Mouse (Mus musculus) kidney, embryonic 16.5 days (tissue): ENCODE data around the gene Cers6. TPM values are rescaled to one million over a fixed set of nuclear protein-coding genes. Genes with fewer than 3 reads are reported as not detected.

Experiments
- ATAC-seq: fragments of 200-750 bp; cut with Nextera tagmentation; 2 replicates; pipeline ENCODE4 v1.8.0; 2017; ENCODE audit warnings: moderate TSS enrichment; ENCODE audit not compliant: low FRiP score, low TSS enrichment
- H3K27ac ChIP-seq: fragments of 300-500 bp; sonication (generic); 2 replicates; pipeline ENCODE4 v1.5.1; 2014; ENCODE audit warnings: low read length
- H3K27me3 ChIP-seq: fragments of 300-500 bp; sonication (generic); 2 replicates; pipeline ENCODE4 v1.6.1; 2014; ENCODE audit warnings: low read length, control low read depth, mixed read lengths; ENCODE audit not compliant: insufficient read depth
- H3K36me3 ChIP-seq: fragments of 300-500 bp; sonication (generic); 2 replicates; pipeline ENCODE4 v1.6.1; 2014; ENCODE audit warnings: low read length, control low read depth, mixed read lengths; ENCODE audit not compliant: insufficient read depth
- H3K4me1 ChIP-seq: fragments of 300-500 bp; sonication (generic); 2 replicates; pipeline ENCODE4 v1.6.1; 2014; ENCODE audit warnings: low read length, control low read depth, mixed read lengths; ENCODE audit not compliant: insufficient read depth
- H3K4me2 ChIP-seq: fragments of 300-500 bp; sonication (generic); replicated peaks from 2 replicates; pipeline ENCODE4 v1.6.1; 2014; ENCODE audit warnings: low read depth, low read length
- H3K4me3 ChIP-seq: fragments of 300-500 bp; sonication (generic); 2 replicates; pipeline ENCODE4 v1.5.1; 2014; ENCODE audit warnings: mild to moderate bottlenecking, low read length
- H3K9ac ChIP-seq: fragments of 300-500 bp; sonication (generic); replicated peaks from 2 replicates; pipeline ENCODE4 v1.6.1; 2014; ENCODE audit warnings: low read length
- H3K9me3 ChIP-seq: fragments of 300-500 bp; sonication (generic); 2 replicates; pipeline ENCODE4 v1.6.1; 2016; ENCODE audit warnings: low read length, control low read depth
- WGBS: fragments of 180-500 bp; shearing (Covaris S2); extraction: QIAGEN DNeasy Blood & Tissue Kit; methylation state at CpG from one replicate; pipeline ENCODE4 v1.1.7; 2014; 5-methylcytosine and 5-hydroxymethylcytosine counted together
- polyA plus RNA-seq: library from polyadenylated mRNA; unstranded; fragments of >200 nt; fragmentation: Nextera tagmentation; extraction: Ambion mirVana; gene quantifications from 2 replicates; pipeline ENCODE4 v1.2.1, GENCODE M21; 2015

Cers6 gene
- polyA plus RNA-seq, 1 experiment from 2014 or later = 29.2 TPM

DNA sequence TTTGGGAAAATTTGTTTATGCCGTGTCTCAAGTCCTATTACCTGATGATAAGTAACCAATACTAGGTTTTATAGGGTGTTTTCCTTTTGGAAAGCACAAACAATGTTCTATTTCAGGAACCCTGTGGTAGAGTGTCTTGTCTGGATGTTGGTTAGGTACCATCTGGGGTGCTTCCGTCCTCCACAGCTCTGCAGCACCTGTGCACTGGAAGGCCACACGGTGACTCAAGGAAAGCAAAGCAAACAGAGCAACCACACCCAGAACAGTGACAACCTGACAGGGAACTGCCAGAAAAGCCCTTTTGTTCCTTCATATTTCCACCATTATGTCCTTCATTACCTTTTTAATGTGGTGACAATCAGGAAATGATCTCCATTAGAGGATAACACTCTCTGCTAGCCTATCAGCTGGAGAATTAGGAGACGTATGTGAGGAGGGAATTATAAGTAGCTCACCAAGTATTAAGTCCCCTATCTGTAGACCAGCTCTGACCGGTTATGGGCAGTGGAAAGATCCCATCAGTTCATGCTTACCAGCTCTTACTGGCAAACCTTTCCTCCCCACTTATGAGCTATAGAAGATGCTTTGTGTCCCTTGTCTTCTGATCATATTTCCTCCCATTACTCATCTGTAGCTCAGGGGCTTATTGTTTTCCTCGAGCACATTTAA lies 158.7 kb downstream of the Cers6 start:
- no peaks in the 10 kb centered on the region for H3K4me1 ChIP-seq
- H3K36me3 ChIP-seq = no peaks in the 10 kb centered on the region
- ATAC-seq = no peak
- H3K27ac ChIP-seq = no peak overlapping the region
- H3K9me3 ChIP-seq = no peaks in the 10 kb centered on the region
- H3K9ac ChIP-seq = no peak overlapping the region
- no peaks in the 10 kb centered on the region for H3K27me3 ChIP-seq
- 80% methylated on average over 6 of the region's 6 CpGs for WGBS
- H3K4me2 ChIP-seq = no peak overlapping the region
- H3K4me3 ChIP-seq = no peak overlapping the region

DNA sequence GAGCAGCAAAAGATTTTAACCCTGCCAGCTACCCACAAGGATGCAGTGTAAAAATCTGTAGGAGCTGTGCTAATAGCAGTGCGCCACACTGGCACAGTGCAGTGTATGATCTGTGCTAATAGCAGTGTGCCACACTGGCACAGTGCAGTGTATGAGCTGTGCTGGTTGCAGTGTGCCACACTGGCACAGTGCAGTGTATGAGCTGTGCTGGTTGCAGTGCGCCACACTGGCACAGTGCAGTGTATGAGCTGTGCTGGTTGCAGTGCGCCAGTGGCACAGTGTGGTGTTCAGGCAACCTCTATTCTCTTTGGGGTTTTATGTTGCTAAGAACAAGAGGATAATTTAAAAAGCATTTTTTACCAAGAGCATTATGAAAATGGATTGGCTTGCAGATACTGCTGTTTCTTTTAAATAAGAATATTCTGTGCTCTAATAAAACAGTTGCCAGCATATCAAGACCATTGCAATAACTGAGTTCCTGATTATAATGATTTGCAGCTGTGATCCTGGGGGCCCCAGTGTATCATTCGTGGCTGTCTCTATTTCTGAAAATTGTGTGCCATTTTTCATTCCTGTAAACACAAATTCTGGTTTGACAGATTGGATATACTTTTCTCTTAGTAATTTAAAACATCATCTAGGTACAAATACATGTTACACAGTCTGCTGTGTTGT lies 159.5 kb downstream of the Cers6 start:
- ATAC-seq = no peak
- Histone ChIP-seq H3K9me3 (no peaks in the 10 kb centered on the region), H3K27ac (no peak overlapping the region), H3K27me3 (no peaks in the 10 kb centered on the region), H3K4me3 (no peak overlapping the region), H3K4me2 (no peak overlapping the region), H3K9ac (no peak overlapping the region), H3K36me3 (no peaks in the 10 kb centered on the region), H3K4me1 (no peaks in the 10 kb centered on the region)
- 87% methylated on average over 4 of the region's 4 CpGs for WGBS

DNA sequence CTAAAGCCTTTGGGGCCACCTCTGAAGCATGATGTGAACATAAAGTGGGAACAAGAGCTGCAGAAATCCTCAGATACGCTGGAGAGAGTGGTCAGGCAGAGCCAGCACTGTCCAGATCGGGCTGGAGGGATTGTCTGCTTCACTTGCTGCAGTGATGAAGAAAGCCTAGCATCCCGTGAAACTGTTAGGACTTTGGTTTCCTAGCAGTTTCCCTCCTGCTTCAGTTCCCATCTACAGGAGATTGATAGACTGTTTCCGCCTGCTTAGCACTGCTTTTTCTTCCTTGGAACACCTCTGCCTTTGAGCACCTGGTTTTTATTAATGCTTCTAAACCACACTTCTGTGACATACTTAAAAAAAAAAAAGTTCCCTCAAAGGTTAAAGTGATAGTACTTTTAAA lies 160.3 kb downstream of the Cers6 start:
- Histone ChIP-seq H3K27ac (no peak overlapping the region), H3K27me3 (no peaks in the 10 kb centered on the region), H3K4me3 (no peak overlapping the region), H3K36me3 (no peaks in the 10 kb centered on the region), H3K9ac (no peak overlapping the region), H3K4me1 (no peaks in the 10 kb centered on the region), H3K9me3 (no peaks in the 10 kb centered on the region), H3K4me2 (no peak overlapping the region)
- no peak for ATAC-seq
- 21% methylated on average over 4 of the region's 4 CpGs for WGBS

DNA sequence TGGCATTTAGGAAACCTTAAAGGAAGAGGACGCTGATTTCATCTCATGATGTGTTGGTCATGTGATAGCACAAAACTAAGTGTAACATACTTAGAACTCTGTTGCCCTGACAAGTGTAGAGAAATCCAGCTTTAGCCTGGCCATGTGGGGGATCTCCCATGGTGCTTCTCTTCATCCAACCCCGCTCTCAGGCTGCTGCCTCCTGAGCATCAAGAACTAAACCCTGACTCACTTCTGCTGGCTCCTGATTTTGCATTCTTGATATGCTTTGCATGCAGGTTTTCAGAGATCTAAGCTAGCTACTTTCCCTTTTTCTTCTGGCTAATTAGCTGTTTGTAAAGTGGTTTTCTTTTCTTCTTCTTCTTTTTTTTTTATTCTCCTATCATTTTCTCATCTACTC lies 163.6 kb downstream of the Cers6 start:
- Histone ChIP-seq H3K4me1 (no peaks in the 10 kb centered on the region), H3K27ac (no peak overlapping the region), H3K36me3 (no peaks in the 10 kb centered on the region), H3K4me2 (no peak overlapping the region), H3K4me3 (no peak overlapping the region), H3K9ac (no peak overlapping the region), H3K27me3 (no peaks in the 10 kb centered on the region), H3K9me3 (0 out of 2 replicates have a peak, but pooled peaks cover 8% of the 10 kb centered on the region)
- 92% methylated on average over 2 of the region's 2 CpGs for WGBS
- no peak for ATAC-seq

DNA sequence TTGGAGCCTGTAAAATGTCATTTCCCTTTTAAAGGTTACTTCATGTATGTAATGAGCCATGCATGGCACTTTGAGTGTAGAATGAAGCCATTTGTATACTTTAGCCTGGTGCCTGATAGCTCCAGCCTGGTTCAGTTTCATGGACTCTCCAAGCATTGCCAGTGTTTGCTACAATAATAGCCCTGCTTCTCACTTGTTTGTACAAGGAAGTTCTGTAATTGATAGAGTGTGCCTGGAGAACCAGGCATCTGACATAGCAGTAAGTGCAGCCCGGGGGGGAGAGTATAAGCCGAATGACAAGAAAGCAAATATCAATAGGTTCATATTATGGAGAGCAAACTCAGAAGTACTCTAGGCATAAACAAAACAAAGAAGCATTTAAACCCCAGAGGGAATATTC lies 171.3 kb downstream of the Cers6 start:
- 24% methylated on average over 2 of the region's 2 CpGs for WGBS
- ATAC-seq = no peak
- H3K4me2 ChIP-seq = no peak overlapping the region
- H3K36me3 ChIP-seq = no peaks in the 10 kb centered on the region
- no peak overlapping the region for H3K27ac ChIP-seq
- no peaks in the 10 kb centered on the region for H3K27me3 ChIP-seq
- no peak overlapping the region for H3K4me3 ChIP-seq
- 0 out of 2 replicates have a peak, but pooled peaks cover 8% of the 10 kb centered on the region for H3K9me3 ChIP-seq
- H3K4me1 ChIP-seq = peaks cover 3% of the 10 kb centered on the region; the same call in 1 of the 2 replicates
- H3K9ac ChIP-seq = no peak overlapping the region

DNA sequence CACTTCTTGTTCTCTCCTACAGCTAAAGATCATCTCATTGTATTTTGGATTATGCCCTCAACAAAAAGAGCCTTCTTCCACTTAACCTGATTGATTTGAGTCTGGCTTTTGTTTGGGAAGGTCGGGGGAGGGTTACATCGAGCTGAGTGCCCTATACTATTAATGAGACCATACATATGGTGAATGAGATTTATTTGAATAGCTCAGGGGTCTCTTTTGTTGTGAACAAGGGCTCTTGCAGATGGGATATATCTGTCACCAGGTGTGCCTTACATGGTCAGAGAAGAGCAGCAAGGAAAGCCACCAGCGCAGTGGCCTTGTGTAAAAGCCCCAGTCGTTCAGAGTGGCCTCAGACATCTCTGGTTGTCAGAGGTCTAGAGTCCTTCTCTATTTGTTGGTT lies 174.2 kb downstream of the Cers6 start:
- no peak overlapping the region for H3K4me3 ChIP-seq
- H3K9ac ChIP-seq = no peak overlapping the region
- no peaks in the 10 kb centered on the region for H3K9me3 ChIP-seq
- no peak overlapping the region for H3K4me2 ChIP-seq
- ATAC-seq = no peak
- WGBS = 49% methylated on average over 4 of the region's 4 CpGs
- peaks cover 3% of the 10 kb centered on the region; the same call in 1 of the 2 replicates for H3K4me1 ChIP-seq
- no peaks in the 10 kb centered on the region for H3K36me3 ChIP-seq
- H3K27me3 ChIP-seq = no peaks in the 10 kb centered on the region
- no peak overlapping the region for H3K27ac ChIP-seq

DNA sequence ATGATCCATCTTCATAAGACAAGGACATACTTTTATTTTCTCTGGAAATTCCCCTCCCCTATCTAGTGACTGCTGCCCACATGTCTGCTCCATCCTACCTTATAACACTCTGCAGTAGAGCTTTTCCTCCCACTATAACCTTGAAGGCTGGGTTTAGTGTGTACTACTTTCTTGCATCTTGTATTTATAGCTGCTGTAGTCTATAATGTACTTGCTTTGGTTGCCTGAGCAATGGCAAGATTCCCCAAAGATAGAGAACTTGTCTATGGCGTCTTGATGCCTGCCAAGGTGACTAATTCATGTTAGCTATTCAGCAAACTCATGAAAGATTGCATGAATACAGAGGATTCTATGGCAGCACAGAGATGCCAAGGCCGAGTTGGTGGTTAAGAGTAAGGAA lies 176.1 kb downstream of the Cers6 start:
- Histone ChIP-seq H3K9ac (no peak overlapping the region), H3K36me3 (no peaks in the 10 kb centered on the region), H3K27ac (no peak overlapping the region), H3K4me1 (peaks cover 3% of the 10 kb centered on the region; the same call in 1 of the 2 replicates), H3K4me2 (no peak overlapping the region), H3K27me3 (no peaks in the 10 kb centered on the region), H3K4me3 (no peak overlapping the region), H3K9me3 (no peaks in the 10 kb centered on the region)
- 85% methylated on average over 2 of the region's 2 CpGs for WGBS
- ATAC-seq = no peak

DNA sequence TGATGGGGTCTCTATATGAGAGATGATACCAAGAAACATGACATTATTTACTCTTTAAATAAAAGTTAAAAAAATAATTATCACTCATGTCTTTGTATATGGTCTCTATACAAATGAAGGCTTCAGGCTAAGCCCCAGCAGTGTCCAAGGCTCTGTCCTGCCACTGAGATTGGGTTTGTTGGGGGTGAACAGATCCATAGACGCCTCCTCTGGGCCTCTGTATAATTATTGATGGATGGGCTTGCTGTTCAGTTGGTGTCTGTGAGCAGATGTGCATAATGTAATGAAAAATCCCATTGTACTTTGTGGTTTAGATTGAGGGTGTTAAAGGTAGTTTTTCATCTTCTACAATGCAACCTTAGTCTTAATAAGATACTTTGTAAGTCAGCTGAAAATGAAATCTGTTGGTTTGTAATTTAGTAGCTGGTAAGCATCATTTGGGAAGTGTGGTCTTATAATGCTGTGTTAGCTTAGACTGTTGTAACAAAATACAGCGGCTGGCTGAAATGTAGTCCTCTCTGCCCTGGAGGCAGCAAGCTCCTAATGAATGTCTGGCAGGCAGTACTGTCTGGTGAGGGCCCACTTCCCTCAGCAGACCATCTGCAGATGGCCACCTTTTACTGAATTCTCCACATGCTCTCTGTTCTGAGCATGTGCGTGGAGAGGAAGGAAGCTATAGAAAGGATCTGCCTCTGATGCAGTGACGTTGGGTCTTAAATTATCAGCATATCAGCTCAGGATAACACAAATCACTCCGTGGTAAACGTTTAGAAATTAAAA lies 181.3 kb downstream of the Cers6 start:
- Histone ChIP-seq H3K27ac (no peak overlapping the region), H3K4me1 (peaks cover 5% of the 10 kb centered on the region; the same call in 1 of the 2 replicates), H3K9ac (no peak overlapping the region), H3K27me3 (no peaks in the 10 kb centered on the region), H3K4me2 (no peak overlapping the region), H3K36me3 (no peaks in the 10 kb centered on the region), H3K4me3 (no peak overlapping the region), H3K9me3 (no peaks in the 10 kb centered on the region)
- WGBS = 56% methylated on average over 6 of the region's 6 CpGs
- ATAC-seq = no peak

DNA sequence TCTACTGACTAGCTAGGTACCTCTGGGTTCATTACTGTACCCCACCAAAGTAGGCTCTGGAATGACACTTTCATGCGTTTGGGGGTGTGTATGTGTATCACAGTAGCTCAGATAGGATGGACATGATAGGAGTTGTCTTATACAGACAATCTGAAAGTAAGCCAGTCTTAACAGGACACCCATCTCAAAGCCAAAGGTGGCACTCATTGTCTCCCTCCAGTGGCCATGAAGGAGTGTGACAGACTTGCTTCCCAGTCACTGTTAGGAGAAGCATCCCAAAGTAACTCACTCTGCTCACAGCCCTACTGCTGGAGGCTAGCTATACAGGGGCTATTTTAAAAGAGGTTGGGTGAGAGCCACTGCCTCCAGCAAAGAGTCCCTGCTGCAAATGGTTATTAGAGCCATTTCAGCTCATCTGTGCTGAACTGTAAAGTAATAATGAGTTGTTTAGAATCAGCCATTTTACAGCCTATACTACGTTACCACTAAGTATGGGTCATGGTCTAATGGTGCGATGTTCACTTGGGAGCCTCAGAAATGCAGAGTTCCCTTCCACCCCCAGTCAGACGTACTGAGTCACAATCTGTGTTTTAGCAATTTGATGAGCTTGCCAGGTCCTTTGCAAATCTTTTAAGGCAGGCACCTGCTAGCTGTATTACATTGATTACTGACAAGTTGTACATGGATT lies 182.3 kb downstream of the Cers6 start:
- H3K4me1 ChIP-seq = peaks cover 5% of the 10 kb centered on the region; the same call in 1 of the 2 replicates
- H3K27ac ChIP-seq = no peak overlapping the region
- ATAC-seq = peak; percentile 67
- H3K4me3 ChIP-seq = no peak overlapping the region
- H3K36me3 ChIP-seq = no peaks in the 10 kb centered on the region
- H3K4me2 ChIP-seq = no peak overlapping the region
- H3K9ac ChIP-seq = no peak overlapping the region
- H3K27me3 ChIP-seq = no peaks in the 10 kb centered on the region
- H3K9me3 ChIP-seq = no peaks in the 10 kb centered on the region
- 53% methylated on average over 4 of the region's 4 CpGs for WGBS
